In genomic region chr19:47491853-47492252, GRCm38 (mm10) we compare ENCODE assay signal across 11 mouse cellular contexts. TPM values are rescaled to one million over a fixed set of nuclear protein-coding genes. Genes with fewer than 3 reads are reported as not detected.
DNase-seq lines count a peak whose midpoint lies in the region; ATAC-seq and TF ChIP-seq lines count a peak whose summit lies in the region.
"Had no signal": no experiment of that assay in that cellular context is flagged by ENCODE, and none has a peak within 500 bp of the region (broad histone marks: within the 10 kb centered on the region; RNA-seq: fewer than 3 reads in every experiment).

No protein-coding gene starts in this region.

- CTCF ChIA-PET in Patski (lab: Charles Lee), result interaction anchor here (2.5 to 2.8 kb wide), 2 partner anchors 11 to 136 kb away, joined by 8 to 13 read pairs; no protein-coding TSS in a partner anchor

- no peaks in the 10 kb centered on the region for H3K27me3 ChIP-seq in forebrain, embryonic 10.5 days (ENCODE audit: poor library complexity, severe bottlenecking)
- H3K27me3 ChIP-seq in forebrain, embryonic 16.5 days (replicated peaks; ENCODE audit: control insufficient read depth, insufficient read depth, low read length), result no peaks in the 10 kb centered on the region
- H3K27me3 ChIP-seq in hindbrain, embryonic 11.5 days (ENCODE audit: control insufficient read depth, insufficient read depth, low read length), result no peaks in the 10 kb centered on the region
- H3K27me3 ChIP-seq in hindbrain, embryonic 14.5 days (ENCODE audit: control insufficient read depth, insufficient read depth, low read length), result no peaks in the 10 kb centered on the region
- no peaks in the 10 kb centered on the region for H3K27me3 ChIP-seq in Patski
- H3K27me3 ChIP-seq in intestine, postnatal 0 days (replicated peaks; ENCODE audit: control insufficient read depth, insufficient read depth, low read length), result no peaks in the 10 kb centered on the region

- peaks cover 35% of the 10 kb centered on the region for H3K4me1 ChIP-seq in forebrain, embryonic 10.5 days
- peaks cover 16% of the 10 kb centered on the region for H3K4me1 ChIP-seq in forebrain, embryonic 16.5 days (replicated peaks; ENCODE audit: control insufficient read depth, insufficient read depth, low read length)
- H3K4me1 ChIP-seq in hindbrain, embryonic 11.5 days (replicated peaks; ENCODE audit: control insufficient read depth, insufficient read depth, low read length), result peaks cover 9% of the 10 kb centered on the region; the same call in 1 of the 2 replicates
- H3K4me1 ChIP-seq in hindbrain, embryonic 14.5 days (replicated peaks; ENCODE audit: control insufficient read depth, insufficient read depth, low read length), result peaks cover 19% of the 10 kb centered on the region
- H3K4me1 ChIP-seq in intestine, postnatal 0 days (replicated peaks; ENCODE audit: control insufficient read depth, insufficient read depth, low read length), result no peaks in the 10 kb centered on the region

- no peak for TF ChIP-seq CTCF in Patski (IDR thresholded peaks at IDR 0.05)
- no peak for TF ChIP-seq CTCF in intestine, postnatal 0 days (IDR thresholded peaks at IDR 0.05; ENCODE audit: low read depth)

- no peak overlapping the region for H3K4me3 ChIP-seq in forebrain, embryonic 10.5 days
- H3K4me3 ChIP-seq in forebrain, embryonic 16.5 days (replicated peaks; ENCODE audit: low read length), result no peak overlapping the region
- no peak overlapping the region for H3K4me3 ChIP-seq in hindbrain, embryonic 11.5 days (ENCODE audit: low read depth, low read length)
- H3K4me3 ChIP-seq in hindbrain, embryonic 14.5 days (replicated peaks; ENCODE audit: low read length), result no peak overlapping the region
- H3K4me3 ChIP-seq in intestine, postnatal 0 days (ENCODE audit: low read depth, low read length), result no peak overlapping the region

- peak overlapping the region; percentile 85 for H3K27ac ChIP-seq in forebrain, embryonic 10.5 days
- no peak overlapping the region for H3K27ac ChIP-seq in forebrain, embryonic 16.5 days (ENCODE audit: low read length)
- peak overlapping the region; percentile 85; the same call in 1 of the 2 replicates for H3K27ac ChIP-seq in hindbrain, embryonic 11.5 days (ENCODE audit: low read depth, low read length)
- no peak overlapping the region for H3K27ac ChIP-seq in hindbrain, embryonic 14.5 days
- no peak overlapping the region for H3K27ac ChIP-seq in intestine, postnatal 0 days (ENCODE audit: low read depth, low read length)

- no peak overlapping the region for H3K9ac ChIP-seq in forebrain, embryonic 16.5 days (replicated peaks; ENCODE audit: low read depth, low read length)
- H3K9ac ChIP-seq in hindbrain, embryonic 11.5 days (ENCODE audit: low read depth, low read length), result no peak overlapping the region
- no peak overlapping the region for H3K9ac ChIP-seq in hindbrain, embryonic 14.5 days
- no peak overlapping the region for H3K9ac ChIP-seq in intestine, postnatal 0 days (ENCODE audit: low read depth, low read length)

- no peaks in the 10 kb centered on the region for H3K36me3 ChIP-seq in forebrain, embryonic 10.5 days (replicated peaks)
- H3K36me3 ChIP-seq in forebrain, embryonic 16.5 days (ENCODE audit: control insufficient read depth, insufficient read depth), result no peaks in the 10 kb centered on the region
- no peaks in the 10 kb centered on the region for H3K36me3 ChIP-seq in hindbrain, embryonic 11.5 days (ENCODE audit: control insufficient read depth, insufficient read depth, low read length)
- no peaks in the 10 kb centered on the region for H3K36me3 ChIP-seq in hindbrain, embryonic 14.5 days (replicated peaks; ENCODE audit: control insufficient read depth, insufficient read depth)
- no peaks in the 10 kb centered on the region for H3K36me3 ChIP-seq in intestine, postnatal 0 days (ENCODE audit: control insufficient read depth, insufficient read depth)

- 71% methylated on average over 2 of the region's 2 CpGs for WGBS in forebrain, embryonic 10.5 days
- WGBS in forebrain, embryonic 16.5 days, result 56% methylated on average over 2 of the region's 2 CpGs
- 58% methylated on average over 2 of the region's 2 CpGs for WGBS in hindbrain, embryonic 11.5 days
- WGBS in hindbrain, embryonic 14.5 days, result 35% methylated on average over 2 of the region's 2 CpGs
- 33% methylated on average over 2 of the region's 2 CpGs for WGBS in intestine, postnatal 0 days

- H3K9me3 ChIP-seq in forebrain, embryonic 10.5 days, result peaks cover 9% of the 10 kb centered on the region; the same call in 1 of the 2 replicates
- H3K9me3 ChIP-seq in forebrain, embryonic 16.5 days (ENCODE audit: control insufficient read depth, low read length), result 0 out of 2 replicates have a peak, but pooled peaks cover 2% of the 10 kb centered on the region
- no peaks in the 10 kb centered on the region for H3K9me3 ChIP-seq in hindbrain, embryonic 11.5 days (ENCODE audit: control insufficient read depth, low read length)
- peaks cover 4% of the 10 kb centered on the region for H3K9me3 ChIP-seq in hindbrain, embryonic 14.5 days (ENCODE audit: control insufficient read depth, low read length)
- no peaks in the 10 kb centered on the region for H3K9me3 ChIP-seq in intestine, postnatal 0 days (ENCODE audit: control insufficient read depth)

- ATAC-seq in forebrain, embryonic 16.5 days, result no peak
- ATAC-seq in hindbrain, embryonic 11.5 days (ENCODE audit: low FRiP score), result peak; percentile 53; the same call in 1 of the 2 replicates
- ATAC-seq in hindbrain, embryonic 14.5 days (ENCODE audit: low FRiP score), result no peak
- peak; percentile 73 for ATAC-seq in Patski
- peak; percentile 83 for ATAC-seq in intestine, postnatal 0 days

- no peak overlapping the region for H3K4me2 ChIP-seq in forebrain, embryonic 16.5 days (ENCODE audit: low read length)
- H3K4me2 ChIP-seq in hindbrain, embryonic 11.5 days (replicated peaks; ENCODE audit: low read depth, low read length), result no peak overlapping the region
- H3K4me2 ChIP-seq in hindbrain, embryonic 14.5 days (replicated peaks), result no peak overlapping the region
- H3K4me2 ChIP-seq in intestine, postnatal 0 days (replicated peaks; ENCODE audit: low read depth), result no peak overlapping the region

- DNase-seq in forebrain, embryonic 10.5 days (ENCODE audit: extremely low spot score, low spot score), result no peak
- DNase-seq in hindbrain, embryonic 11.5 days (ENCODE audit: low spot score), result no peak
- no peak for DNase-seq in hindbrain, embryonic 14.5 days (ENCODE audit: low spot score)
- peak; percentile 24 for DNase-seq in Patski (ENCODE audit: low read depth, low spot score)
- no peak for DNase-seq in liver
- DNase-seq in cerebellum, postnatal 25 days, result no peak
- DNase-seq: gastrocnemius, postnatal 14 days; lung, postnatal 10 days; retina, postnatal 1 day had no signal

- in situ Hi-C loops in Patski (cut with MboI; ENCODE audit: low pct_unique_long_range_greater_than_20kb), result no loop called here

- POLR2A ChIA-PET in Patski (lab: Charles Lee), result interaction anchor here (0.5 kb wide), 1 partner anchor 198 kb away, joined by 3 read pairs; no protein-coding TSS in a partner anchor

RNA-seq across cellular contexts. Expression of gene Sh3pxd2a, which starts 27.7 kb away (rescaled TPM):
- polyA plus RNA-seq in forebrain, embryonic 10.5 days (2016; fragmentation: Nextera tagmentation; extraction: Ambion mirVana), result 1.5 and 1.8 TPM in 2 replicates
- polyA plus RNA-seq in forebrain, embryonic 16.5 days (2015; fragmentation: Nextera tagmentation; extraction: Ambion mirVana), result 2.1 and 2.2 TPM in 2 replicates
- 5.5 and 6.9 TPM in 2 replicates for polyA plus RNA-seq in hindbrain, embryonic 11.5 days (2014; fragmentation: Nextera tagmentation; extraction: Ambion mirVana)
- polyA plus RNA-seq in hindbrain, embryonic 14.5 days (2014; fragmentation: Nextera tagmentation; extraction: Ambion mirVana), result 2.8 and 3.0 TPM in 2 replicates
- polyA plus RNA-seq in Patski (2021), result 37.3 TPM
- 2.2 and 2.4 TPM in 2 replicates for polyA plus RNA-seq in intestine, postnatal 0 days (2015; fragmentation: Nextera tagmentation; extraction: Ambion mirVana)

RNA-seq across cellular contexts. Expression of gene Stn1, which starts 45.5 kb away (rescaled TPM):
- 64.3 and 68.1 TPM in 2 replicates for polyA plus RNA-seq in forebrain, embryonic 10.5 days (2016; fragmentation: Nextera tagmentation; extraction: Ambion mirVana)
- polyA plus RNA-seq in forebrain, embryonic 16.5 days (2015; fragmentation: Nextera tagmentation; extraction: Ambion mirVana), result 30.0 and 34.0 TPM in 2 replicates
- 46.8 and 55.4 TPM in 2 replicates for polyA plus RNA-seq in hindbrain, embryonic 11.5 days (2014; fragmentation: Nextera tagmentation; extraction: Ambion mirVana)
- 26.8 and 30.9 TPM in 2 replicates for polyA plus RNA-seq in hindbrain, embryonic 14.5 days (2014; fragmentation: Nextera tagmentation; extraction: Ambion mirVana)
- 18.3 TPM for polyA plus RNA-seq in Patski (2021)
- 11.4 and 14.9 TPM in 2 replicates for polyA plus RNA-seq in intestine, postnatal 0 days (2015; fragmentation: Nextera tagmentation; extraction: Ambion mirVana)

Comparison
In these comparisons a context has a peak if more than half of its experiments do, and no peak if none do; other contexts are left out.
1. H3K27ac ChIP-seq: peak in forebrain, embryonic 10.5 days (single experiment) and hindbrain, embryonic 11.5 days (single experiment); none in forebrain, embryonic 16.5 days (single experiment), hindbrain, embryonic 14.5 days (single experiment) and intestine, postnatal 0 days (single experiment).
2. ATAC-seq: peak in hindbrain, embryonic 11.5 days (single experiment), Patski (single experiment) and intestine, postnatal 0 days (single experiment); none in forebrain, embryonic 16.5 days (single experiment) and hindbrain, embryonic 14.5 days (single experiment).